Mouse (Mus musculus) liver, embryonic 14.5 days (tissue): Measurements from ENCODE around the gene Slc13a4. TPM values are rescaled to one million over a fixed set of nuclear protein-coding genes. Genes with fewer than 3 reads are reported as not detected.
A peak's percentile ranks its signal among the peaks of the same experiment; 100 is the strongest.

ENCODE experiments used
- ATAC-seq: fragments of 200-750 bp; cut with Nextera tagmentation; 2 replicates; pipeline ENCODE4 v1.8.0; 2017; ENCODE audit warnings: moderate number of reproducible peaks, mild to moderate bottlenecking, moderate library complexity; ENCODE audit not compliant: insufficient read depth
- DNase-seq, 3 experiments: peaks; one replicate each; pipeline ENCODE4 v3.0.0-alpha.2; 2012 to 2013; ENCODE audit warnings: low read depth in 3 of 3, low spot score in 3 of 3
- H3K27ac ChIP-seq: fragments of 300-500 bp; sonication (generic); 2 replicates; pipeline ENCODE4 v1.5.1; 2014; ENCODE audit warnings: moderate library complexity, mild to moderate bottlenecking, control low read depth, inconsistent platforms
- H3K27me3 ChIP-seq: fragments of 300-500 bp; sonication (generic); 2 replicates; pipeline ENCODE4 v1.6.1; 2014; ENCODE audit warnings: mild to moderate bottlenecking, low read length, moderate library complexity; ENCODE audit not compliant: control insufficient read depth, insufficient read depth
- H3K36me3 ChIP-seq: fragments of 300-500 bp; sonication (generic); replicated peaks from 2 replicates; pipeline ENCODE4 v1.6.1; 2014; ENCODE audit warnings: low read depth; ENCODE audit not compliant: control insufficient read depth, insufficient read depth
- H3K4me1 ChIP-seq, 2 experiments: fragments of 200-500 bp in 1 of 2; fragments of 300-500 bp in 1 of 2; sonication (generic) in 1 of 2; replicated peaks; 2 replicates each; pipeline ENCODE4 v1.6.1; 2012 to 2014; ENCODE audit warnings: antibody characterized with exemption in 1 of 2, inconsistent platforms in 1 of 2, low read length in 1 of 2; ENCODE audit not compliant: control insufficient read depth in 2 of 2, insufficient read depth in 2 of 2
- H3K4me2 ChIP-seq: fragments of 300-500 bp; sonication (generic); 2 replicates; pipeline ENCODE4 v1.6.1; 2014; ENCODE audit warnings: low read depth, mild to moderate bottlenecking, control low read depth, moderate library complexity
- H3K4me3 ChIP-seq, 2 experiments: fragments of 200-500 bp in 1 of 2; fragments of 300-500 bp in 1 of 2; sonication (generic) in 1 of 2; 2 replicates each; pipeline ENCODE4 v1.5.1; 2012 to 2014; ENCODE audit warnings: low read depth in 2 of 2, low read length in 2 of 2, mild to moderate bottlenecking in 2 of 2, control low read depth in 1 of 2, inconsistent platforms in 1 of 2, moderate library complexity in 1 of 2; ENCODE audit not compliant: insufficient read depth in 1 of 2
- H3K9ac ChIP-seq: fragments of 300-500 bp; sonication (generic); replicated peaks from 2 replicates; pipeline ENCODE4 v1.6.1; 2014; ENCODE audit warnings: mild to moderate bottlenecking, control low read depth, moderate library complexity
- H3K9me3 ChIP-seq: fragments of 300-500 bp; sonication (generic); 2 replicates; pipeline ENCODE4 v1.6.1; 2016; ENCODE audit warnings: low read length, mixed read lengths; ENCODE audit not compliant: control insufficient read depth
- CTCF ChIP-seq: IDR thresholded peaks from 2 replicates; pipeline ENCODE4 v1.5.1; 2016; ENCODE audit warnings: antibody characterized with exemption, low read depth, control low read depth
- EP300 ChIP-seq: IDR thresholded peaks from 2 replicates; pipeline ENCODE4 v1.6.1; 2016; ENCODE audit warnings: antibody characterized with exemption, low read depth
- WGBS: fragments of 180-500 bp; shearing (Covaris S2); extraction: QIAGEN DNeasy Blood & Tissue Kit; methylation state at CpG from one replicate; pipeline ENCODE4 v1.1.7; 2014; ENCODE audit not compliant: insufficient replicate concordance; 5-methylcytosine and 5-hydroxymethylcytosine counted together
- polyA plus RNA-seq, 2 experiments: library from polyadenylated mRNA; depleted of rRNA in 1 of 2; stranded (reverse) in 1 of 2; unstranded in 1 of 2; fragments of >200 nt; fragmentation: Nextera tagmentation in 1 of 2; extraction: Ambion mirVana in 1 of 2; gene quantifications; 2 replicates each; pipeline versions ENCODE4 v1.2.1 to v1.2.3; 2012 to 2014

Gene Slc13a4
- polyA plus RNA-seq, 2 experiments: 0.04 to 0.22 TPM

DNA sequence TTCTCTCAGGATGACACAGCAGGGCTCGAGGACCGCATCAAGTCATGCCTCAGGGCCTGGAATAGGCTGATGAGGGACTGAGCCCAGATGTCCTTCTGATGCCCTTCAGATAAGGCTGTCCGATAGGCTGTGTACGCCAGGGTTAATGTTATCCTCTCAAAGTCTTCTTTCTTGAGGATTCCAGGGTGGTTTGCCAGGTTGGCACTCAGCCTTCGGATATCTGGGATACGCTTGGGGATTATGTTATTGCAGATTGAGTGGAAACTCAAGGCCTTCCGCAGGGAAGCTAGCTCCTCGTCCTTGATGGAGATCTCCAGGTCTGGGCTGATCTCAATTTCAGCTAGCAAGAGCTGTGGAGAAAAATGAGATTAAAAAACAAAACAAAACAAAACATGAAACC is 5.6 kb upstream of the Slc13a4 start:
- no peaks in the 10 kb centered on the region for H3K4me1 ChIP-seq
- H3K4me2 ChIP-seq: no peak overlapping the region
- no peaks in the 10 kb centered on the region for H3K36me3 ChIP-seq
- no peak overlapping the region for H3K4me3 ChIP-seq
- no peaks in the 10 kb centered on the region for H3K27me3 ChIP-seq
- ATAC-seq (no peak), DNase-seq (no peak)
- WGBS: 66% methylated on average over 8 of the region's 8 CpGs
- H3K9me3 ChIP-seq: no peaks in the 10 kb centered on the region
- H3K9ac ChIP-seq: no peak overlapping the region
- TF ChIP-seq CTCF (no peak), EP300 (no peak)
- H3K27ac ChIP-seq: no peak overlapping the region

DNA sequence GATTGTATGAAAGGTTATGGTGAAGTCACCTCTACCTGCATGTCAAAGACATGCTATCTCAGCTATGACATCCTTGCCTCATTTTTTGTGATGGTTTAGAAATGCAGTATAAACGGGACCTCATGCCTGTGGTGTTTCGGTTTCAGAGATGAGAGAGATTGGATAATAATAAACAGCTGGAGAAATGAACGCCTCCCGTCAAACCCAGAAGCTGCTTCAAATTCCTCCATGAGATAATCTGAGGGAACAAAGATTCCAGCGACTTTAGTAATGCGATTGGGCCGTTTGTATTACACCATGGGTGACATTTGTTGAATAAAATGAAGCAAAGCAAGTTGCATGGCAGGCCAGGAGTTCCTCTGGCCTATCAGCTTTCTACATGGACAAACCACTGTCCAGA is 1.5 kb upstream of the Slc13a4 start:
- Histone ChIP-seq H3K9me3 (no peaks in the 10 kb centered on the region), H3K4me1 (no peaks in the 10 kb centered on the region), H3K9ac (no peak overlapping the region), H3K4me2 (no peak overlapping the region), H3K4me3 (no peak overlapping the region), H3K36me3 (no peaks in the 10 kb centered on the region), H3K27me3 (no peaks in the 10 kb centered on the region), H3K27ac (no peak overlapping the region)
- ATAC-seq: no peak
- DNase-seq: no peak
- no peak for TF ChIP-seq EP300
- TF ChIP-seq CTCF: no peak
- 53% methylated on average over 7 of the region's 7 CpGs for WGBS

DNA sequence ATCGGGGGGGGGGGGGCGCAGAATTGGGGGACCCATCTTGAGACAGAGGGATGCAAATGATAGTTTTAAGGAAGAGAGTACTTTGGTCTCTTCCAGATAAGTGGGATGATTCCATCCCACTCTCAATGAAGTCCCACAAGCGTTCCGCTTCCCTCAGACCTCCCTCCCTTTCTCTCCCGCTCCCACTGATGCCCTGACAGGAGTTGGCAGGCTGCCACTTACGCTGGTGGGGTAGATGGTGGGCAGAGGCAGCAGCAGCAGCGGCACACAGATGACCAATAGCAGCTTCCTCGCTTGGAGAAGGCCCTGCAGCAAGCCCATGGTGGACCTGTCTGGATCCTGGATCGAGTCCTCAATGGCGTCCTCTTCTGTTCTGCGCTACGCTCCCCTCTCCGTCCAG is 795 bp downstream of the Slc13a4 start:
- WGBS: 67% methylated on average over 13 of the region's 13 CpGs
- ATAC-seq: no peak
- H3K36me3 ChIP-seq: no peaks in the 10 kb centered on the region
- TF ChIP-seq CTCF (no peak), EP300 (no peak)
- H3K4me2 ChIP-seq: no peak overlapping the region
- H3K9me3 ChIP-seq: no peaks in the 10 kb centered on the region
- H3K4me1 ChIP-seq: peaks cover 0 to 5% of the 10 kb centered on the region in 2 experiments; a peak in 2 of 4 replicates
- H3K9ac ChIP-seq: no peak overlapping the region
- no peak for DNase-seq
- no peaks in the 10 kb centered on the region for H3K27me3 ChIP-seq
- no peak overlapping the region for H3K4me3 ChIP-seq
- H3K27ac ChIP-seq: no peak overlapping the region

DNA sequence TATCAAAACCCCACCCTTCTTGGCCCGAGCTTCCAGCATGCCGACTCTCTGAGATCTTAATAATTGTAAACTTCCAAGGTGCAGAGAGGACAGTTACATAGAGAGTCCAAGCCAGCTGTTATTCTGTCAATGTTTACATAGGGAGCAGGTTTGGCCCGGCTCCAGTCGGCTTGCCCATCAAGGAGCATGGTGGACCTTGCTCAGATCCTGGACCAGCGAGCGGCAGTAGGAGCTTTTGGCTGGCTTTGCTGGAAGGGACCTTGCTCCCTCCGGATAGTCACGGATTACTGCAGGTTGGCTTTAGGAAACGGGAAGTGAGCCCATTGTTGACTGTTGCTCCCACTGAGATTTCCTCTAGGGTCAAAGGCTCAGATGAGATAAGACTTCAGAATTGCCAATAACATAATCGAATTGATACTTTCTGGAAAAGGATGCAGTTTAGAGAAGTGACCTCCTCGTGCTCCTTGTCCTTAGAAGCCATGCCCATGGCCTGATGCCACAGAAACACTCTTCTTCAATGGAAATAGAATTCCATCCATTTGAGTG is 4.5 kb downstream of the Slc13a4 start:
- Histone ChIP-seq H3K4me3 (no peak overlapping the region), H3K36me3 (no peaks in the 10 kb centered on the region), H3K4me1 (peaks cover 0 to 5% of the 10 kb centered on the region in 2 experiments; a peak in 2 of 4 replicates), H3K9me3 (no peaks in the 10 kb centered on the region), H3K4me2 (no peak overlapping the region), H3K9ac (no peak overlapping the region), H3K27me3 (no peaks in the 10 kb centered on the region), H3K27ac (no peak overlapping the region)
- 51% methylated on average over 11 of the region's 11 CpGs for WGBS
- ATAC-seq (peak; percentile 66), DNase-seq (peak; percentile 11 to 20 (median 18))
- TF ChIP-seq CTCF: no peak
- TF ChIP-seq EP300: no peak

DNA sequence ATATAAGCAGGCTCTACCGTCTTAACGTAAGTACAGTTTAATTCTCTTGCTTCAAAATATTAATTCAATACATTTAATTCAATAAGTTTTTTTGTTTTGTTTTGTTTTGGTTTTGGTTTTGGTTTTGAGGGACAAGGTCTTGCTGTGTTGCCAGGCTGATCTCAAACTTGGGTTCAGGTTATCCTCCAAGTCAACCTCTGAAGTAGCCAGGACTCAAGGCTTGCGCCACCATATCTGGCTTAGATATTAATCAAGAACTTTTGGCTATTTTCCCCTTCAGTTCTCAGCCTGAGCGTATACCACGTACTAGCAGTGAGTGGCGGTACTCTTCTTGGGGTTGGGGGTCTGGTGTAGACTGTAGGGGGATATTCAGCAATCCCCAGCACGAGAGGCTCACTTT is 5.3 kb downstream of the Slc13a4 start:
- no peak overlapping the region for H3K27ac ChIP-seq
- H3K27me3 ChIP-seq: no peaks in the 10 kb centered on the region
- H3K4me1 ChIP-seq: peaks cover 0 to 6% of the 10 kb centered on the region in 2 experiments; a peak in 2 of 4 replicates
- TF ChIP-seq EP300 (no peak), CTCF (no peak)
- ATAC-seq (no peak), DNase-seq (no peak)
- H3K9me3 ChIP-seq: no peaks in the 10 kb centered on the region
- WGBS: 74% methylated on average over 7 of the region's 7 CpGs
- H3K36me3 ChIP-seq: no peaks in the 10 kb centered on the region
- no peak overlapping the region for H3K4me3 ChIP-seq
- H3K4me2 ChIP-seq: no peak overlapping the region
- no peak overlapping the region for H3K9ac ChIP-seq

DNA sequence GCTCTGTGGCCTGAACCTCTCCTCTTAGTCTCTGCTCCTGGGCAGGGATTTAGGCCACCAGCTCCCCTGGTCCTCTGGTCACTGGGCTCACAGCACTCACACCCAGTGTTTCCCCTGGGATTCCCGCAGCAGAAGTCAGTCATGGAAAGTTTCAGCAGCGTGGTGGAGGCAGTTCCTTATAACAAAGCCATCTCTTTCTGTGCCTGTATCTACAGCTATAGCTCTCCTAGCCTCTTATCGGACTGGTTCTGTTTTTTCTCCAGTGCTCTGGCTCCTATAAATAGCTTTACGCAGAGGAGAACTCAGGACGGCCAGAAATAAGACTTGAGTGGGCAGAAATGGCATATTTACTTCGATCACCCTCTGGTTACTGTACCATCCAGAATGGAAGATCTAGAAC is 9.6 kb downstream of the Slc13a4 start:
- TF ChIP-seq EP300: no peak
- TF ChIP-seq CTCF: no peak
- DNase-seq (no peak), ATAC-seq (no peak)
- Histone ChIP-seq H3K9ac (no peak overlapping the region), H3K27me3 (no peaks in the 10 kb centered on the region), H3K9me3 (no peaks in the 10 kb centered on the region), H3K4me1 (peaks cover 0 to 9% of the 10 kb centered on the region in 2 experiments; a peak in 2 of 4 replicates), H3K27ac (no peak overlapping the region), H3K4me3 (no peak overlapping the region), H3K36me3 (no peaks in the 10 kb centered on the region), H3K4me2 (no peak overlapping the region)
- 42% methylated on average over 6 of the region's 6 CpGs for WGBS
